Mouse (Mus musculus) intestine, embryonic 16.5 days (tissue): Measurements from ENCODE around the gene Cdk19. TPM values are rescaled to one million over a fixed set of nuclear protein-coding genes. Genes with fewer than 3 reads are reported as not detected.
A peak's percentile ranks its signal among the peaks of the same experiment; 100 is the strongest.

Experiments used
- ATAC-seq: fragments of 200-750 bp; cut with Nextera tagmentation; 2 replicates; pipeline ENCODE4 v1.8.0; 2017; ENCODE audit warnings: moderate TSS enrichment, moderate library complexity
- H3K27ac ChIP-seq: fragments of 300-500 bp; sonication (generic); 2 replicates; pipeline ENCODE4 v1.5.1; 2014; ENCODE audit warnings: mild to moderate bottlenecking, low read length
- H3K27me3 ChIP-seq: fragments of 300-500 bp; sonication (generic); replicated peaks from 2 replicates; pipeline ENCODE4 v1.6.1; 2014; ENCODE audit warnings: low read length, control low read depth, mixed read lengths; ENCODE audit not compliant: control insufficient read depth, insufficient read depth
- H3K36me3 ChIP-seq: fragments of 300-500 bp; sonication (generic); 2 replicates; pipeline ENCODE4 v1.6.1; 2014; ENCODE audit warnings: low read length, control low read depth; ENCODE audit not compliant: control insufficient read depth, insufficient read depth
- H3K4me1 ChIP-seq: fragments of 300-500 bp; sonication (generic); 2 replicates; pipeline ENCODE4 v1.6.1; 2014; ENCODE audit warnings: low read length, control low read depth, mixed read lengths; ENCODE audit not compliant: control insufficient read depth, insufficient read depth
- H3K4me2 ChIP-seq: fragments of 300-500 bp; sonication (generic); 2 replicates; pipeline ENCODE4 v1.6.1; 2014; ENCODE audit warnings: low read depth, low read length, control low read depth
- H3K4me3 ChIP-seq: fragments of 300-500 bp; sonication (generic); 2 replicates; pipeline ENCODE4 v1.5.1; 2014; ENCODE audit warnings: mild to moderate bottlenecking, low read length
- H3K9ac ChIP-seq: fragments of 300-500 bp; sonication (generic); 2 replicates; pipeline ENCODE4 v1.6.1; 2014; ENCODE audit warnings: low read depth, low read length
- H3K9me3 ChIP-seq: fragments of 300-500 bp; sonication (generic); 2 replicates; pipeline ENCODE4 v1.6.1; 2016; ENCODE audit warnings: low read length, control low read depth; ENCODE audit not compliant: control insufficient read depth
- WGBS: fragments of 180-500 bp; shearing (Covaris S2); extraction: QIAGEN DNeasy Blood & Tissue Kit; methylation state at CpG from one replicate; pipeline ENCODE4 v1.1.7; 2014; 5-methylcytosine and 5-hydroxymethylcytosine counted together
- polyA plus RNA-seq: library from polyadenylated mRNA; unstranded; fragments of >200 nt; fragmentation: Nextera tagmentation; extraction: Ambion mirVana; gene quantifications from 2 replicates; pipeline ENCODE4 v1.2.1, GENCODE M21; 2015

The Cdk19 gene
- polyA plus RNA-seq, 1 experiment from 2014 or later, result 4.0 TPM

GRCm38 (mm10) chr10:40457116-40457515, 117.8 kb downstream of the Cdk19 start:
- 64% methylated on average over 1 of the region's 1 CpGs for WGBS
- no peak overlapping the region for H3K4me3 ChIP-seq
- 0 out of 2 replicates have a peak, but pooled peaks cover 2% of the 10 kb centered on the region for H3K4me1 ChIP-seq
- H3K4me2 ChIP-seq, result no peak overlapping the region
- H3K9me3 ChIP-seq, result no peaks in the 10 kb centered on the region
- H3K9ac ChIP-seq, result no peak overlapping the region
- no peaks in the 10 kb centered on the region for H3K36me3 ChIP-seq
- no peaks in the 10 kb centered on the region for H3K27me3 ChIP-seq
- ATAC-seq, result no peak
- no peak overlapping the region for H3K27ac ChIP-seq

- Histone ChIP-seq H3K27me3 (no peaks in the 10 kb centered on the region), H3K27ac (no peak overlapping the region), H3K9ac (no peak overlapping the region), H3K36me3 (no peaks in the 10 kb centered on the region), H3K4me1 (no peaks in the 10 kb centered on the region), H3K4me2 (no peak overlapping the region), H3K4me3 (no peak overlapping the region), H3K9me3 (no peaks in the 10 kb centered on the region)
- 91% methylated on average over 17 of the region's 17 CpGs for WGBS
- ATAC-seq, result no peak
These were observed 119.8 kb downstream of the Cdk19 start for GRCm38 (mm10) chr10:40459141-40459540.

GRCm38 (mm10) chr10:40461362-40461761, 122.0 kb downstream of the Cdk19 start:
- no peak overlapping the region for H3K4me3 ChIP-seq
- H3K27me3 ChIP-seq, result no peaks in the 10 kb centered on the region
- no peaks in the 10 kb centered on the region for H3K9me3 ChIP-seq
- H3K4me2 ChIP-seq, result no peak overlapping the region
- H3K9ac ChIP-seq, result no peak overlapping the region
- ATAC-seq, result no peak; the same call in 1 of the 2 replicates
- H3K36me3 ChIP-seq, result no peaks in the 10 kb centered on the region
- H3K27ac ChIP-seq, result no peak overlapping the region
- 76% methylated on average over 6 of the region's 6 CpGs for WGBS
- H3K4me1 ChIP-seq, result no peaks in the 10 kb centered on the region

- no peak overlapping the region for H3K27ac ChIP-seq
- H3K27me3 ChIP-seq, result no peaks in the 10 kb centered on the region
- H3K36me3 ChIP-seq, result no peaks in the 10 kb centered on the region
- no peaks in the 10 kb centered on the region for H3K4me1 ChIP-seq
- no peak overlapping the region for H3K9ac ChIP-seq
- H3K9me3 ChIP-seq, result no peaks in the 10 kb centered on the region
- no peak for ATAC-seq
- H3K4me2 ChIP-seq, result no peak overlapping the region
- 77% methylated on average over 3 of the region's 3 CpGs for WGBS
- H3K4me3 ChIP-seq, result no peak overlapping the region
These were observed 122.9 kb downstream of the Cdk19 start for GRCm38 (mm10) chr10:40462257-40462656.

GRCm38 (mm10) chr10:40467174-40467911, 128.0 kb downstream of the Cdk19 start:
- Histone ChIP-seq H3K4me3 (no peak overlapping the region), H3K4me1 (no peaks in the 10 kb centered on the region), H3K36me3 (0 out of 2 replicates have a peak, but pooled peaks cover 2% of the 10 kb centered on the region), H3K9ac (no peak overlapping the region), H3K4me2 (no peak overlapping the region), H3K27ac (no peak overlapping the region), H3K9me3 (no peaks in the 10 kb centered on the region), H3K27me3 (no peaks in the 10 kb centered on the region)
- no peak for ATAC-seq
- WGBS, result 70% methylated on average over 8 of the region's 8 CpGs

GRCm38 (mm10) chr10:40467912-40468254, 128.5 kb downstream of the Cdk19 start:
- no peak overlapping the region for H3K4me3 ChIP-seq
- no peaks in the 10 kb centered on the region for H3K4me1 ChIP-seq
- H3K27ac ChIP-seq, result no peak overlapping the region
- no peak overlapping the region for H3K4me2 ChIP-seq
- ATAC-seq, result peak; percentile 38; the same call in 1 of the 2 replicates
- no peaks in the 10 kb centered on the region for H3K9me3 ChIP-seq
- H3K36me3 ChIP-seq, result 0 out of 2 replicates have a peak, but pooled peaks cover 2% of the 10 kb centered on the region
- no peak overlapping the region for H3K9ac ChIP-seq
- no peaks in the 10 kb centered on the region for H3K27me3 ChIP-seq
- WGBS, result 76% methylated on average over 1 of the region's 1 CpGs

GRCm38 (mm10) chr10:40469145-40469544, 129.8 kb downstream of the Cdk19 start:
- 87% methylated on average over 2 of the region's 2 CpGs for WGBS
- Histone ChIP-seq H3K4me2 (no peak overlapping the region), H3K9me3 (no peaks in the 10 kb centered on the region), H3K36me3 (0 out of 2 replicates have a peak, but pooled peaks cover 2% of the 10 kb centered on the region), H3K9ac (no peak overlapping the region), H3K27me3 (no peaks in the 10 kb centered on the region), H3K27ac (no peak overlapping the region), H3K4me3 (no peak overlapping the region), H3K4me1 (no peaks in the 10 kb centered on the region)
- ATAC-seq, result no peak

- no peak overlapping the region for H3K4me3 ChIP-seq
- peak; percentile 92 for ATAC-seq
- WGBS, result 70% methylated on average over 5 of the region's 5 CpGs
These were observed 137.3 kb downstream of the Cdk19 start for GRCm38 (mm10) chr10:40476535-40477285.

GRCm38 (mm10) chr10:40477426-40478075, 138.2 kb downstream of the Cdk19 start:
- Histone ChIP-seq H3K9ac (no peak overlapping the region), H3K4me3 (no peak overlapping the region), H3K27me3 (no peaks in the 10 kb centered on the region), H3K9me3 (no peaks in the 10 kb centered on the region), H3K27ac (peak overlapping the region; percentile 62; the same call in 1 of the 2 replicates), H3K36me3 (no peaks in the 10 kb centered on the region), H3K4me2 (no peak overlapping the region), H3K4me1 (peaks cover 11% of the 10 kb centered on the region)
- no peak for ATAC-seq
- 96% methylated on average over 18 of the region's 18 CpGs for WGBS

More at GRCm38 (mm10) chr10:40476535-40477285, 137.3 kb downstream of the Cdk19 start:
- peak overlapping the region; percentile 63 for H3K27ac ChIP-seq
- H3K27me3 ChIP-seq, result no peaks in the 10 kb centered on the region
- H3K9me3 ChIP-seq, result no peaks in the 10 kb centered on the region
- H3K4me2 ChIP-seq, result peak overlapping the region; percentile 7; the same call in 1 of the 2 replicates
- H3K9ac ChIP-seq, result no peak overlapping the region
- H3K36me3 ChIP-seq, result no peaks in the 10 kb centered on the region
- H3K4me1 ChIP-seq, result peaks cover 7% of the 10 kb centered on the region
